Mouse (Mus musculus): ENCODE data around the gene Gm10447.

DNA sequence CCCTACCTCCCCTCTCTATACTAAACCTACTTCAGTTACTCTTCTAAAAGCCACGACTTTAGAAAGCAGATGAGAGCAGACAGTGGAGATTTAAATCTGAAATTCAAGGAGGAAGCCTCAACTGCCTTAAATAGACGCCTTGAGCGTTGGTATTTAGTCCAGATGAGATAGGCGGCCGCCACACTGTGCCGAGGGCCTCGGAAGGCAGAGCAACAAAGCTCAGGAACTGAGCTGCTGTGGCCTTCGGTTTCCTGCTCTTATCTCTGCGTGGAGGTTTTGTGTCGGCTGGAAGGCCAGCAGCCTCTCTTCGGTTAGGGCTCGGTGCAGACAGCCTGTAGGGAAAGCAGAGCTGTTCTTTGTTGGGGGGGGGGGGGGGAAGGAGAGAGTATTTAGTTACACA is 15.0 kb downstream of the Gm10447 start:
- TF ChIP-seq POLR2A (IDR thresholded peaks at IDR 0.05; ENCODE audit: low read depth, low read length) (no peak), CTCF (IDR thresholded peaks at IDR 0.05; ENCODE audit: extremely low read depth, insufficient read length, insufficient replicate concordance, low read depth, low read length) (no peak)

Data from small intestine, adult 2 months (tissue).